Mouse (Mus musculus): ENCODE data around the gene Mrps5. TPM values are rescaled to one million over a fixed set of nuclear protein-coding genes. Genes with fewer than 3 reads are reported as not detected.
A peak's percentile ranks its signal among the peaks of the same experiment; 100 is the strongest.

Gene Mrps5
- polyA plus RNA-seq, 1 experiment from 2014 or later = 141 TPM

DNA sequence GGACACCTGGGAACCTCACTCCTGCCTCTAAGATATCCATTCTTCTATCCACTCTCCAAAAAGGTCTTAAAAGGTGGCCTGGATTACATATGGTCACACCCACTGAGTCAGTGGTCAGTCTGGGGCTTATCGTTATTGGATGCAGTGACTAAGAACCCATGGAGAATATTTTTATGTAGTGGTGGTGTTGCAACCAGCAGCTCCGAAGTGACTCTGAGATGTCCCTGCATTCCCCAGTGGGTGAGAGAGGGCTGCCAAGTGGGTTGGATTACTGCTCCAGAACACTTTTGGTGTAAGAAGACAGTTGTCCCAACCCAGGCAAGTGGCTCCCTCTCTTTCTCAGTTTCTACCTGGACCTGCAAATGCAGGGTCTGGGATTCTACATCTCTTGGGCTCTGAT, 65.8 kb downstream of the Mrps5 start:
- Histone ChIP-seq H3K27me3 (peaks cover 54% of the 10 kb centered on the region), H3K4me2 (replicated peaks) (no peak overlapping the region), H3K4me1 (peaks cover 10% of the 10 kb centered on the region), H3K4me3 (no peak overlapping the region), H3K27ac (no peak overlapping the region), H3K9ac (no peak overlapping the region), H3K9me3 (replicated peaks) (no peaks in the 10 kb centered on the region), H3K36me3 (no peaks in the 10 kb centered on the region)
- ATAC-seq (ENCODE audit: low FRiP score) = no peak
- 85% methylated on average over 2 of the region's 2 CpGs for WGBS

GRCm38 (mm10) chr2:127654786-127655185, 67.8 kb downstream of the Mrps5 start:
- H3K9ac ChIP-seq = no peak overlapping the region
- no peak for ATAC-seq (ENCODE audit: low FRiP score)
- H3K27me3 ChIP-seq = peaks cover 57% of the 10 kb centered on the region
- no peaks in the 10 kb centered on the region for H3K9me3 ChIP-seq (replicated peaks)
- WGBS = 51% methylated on average over 3 of the region's 3 CpGs
- no peak overlapping the region for H3K4me2 ChIP-seq (replicated peaks)
- H3K4me1 ChIP-seq = peaks cover 10% of the 10 kb centered on the region
- H3K27ac ChIP-seq = no peak overlapping the region
- H3K4me3 ChIP-seq = no peak overlapping the region
- H3K36me3 ChIP-seq = no peaks in the 10 kb centered on the region

DNA sequence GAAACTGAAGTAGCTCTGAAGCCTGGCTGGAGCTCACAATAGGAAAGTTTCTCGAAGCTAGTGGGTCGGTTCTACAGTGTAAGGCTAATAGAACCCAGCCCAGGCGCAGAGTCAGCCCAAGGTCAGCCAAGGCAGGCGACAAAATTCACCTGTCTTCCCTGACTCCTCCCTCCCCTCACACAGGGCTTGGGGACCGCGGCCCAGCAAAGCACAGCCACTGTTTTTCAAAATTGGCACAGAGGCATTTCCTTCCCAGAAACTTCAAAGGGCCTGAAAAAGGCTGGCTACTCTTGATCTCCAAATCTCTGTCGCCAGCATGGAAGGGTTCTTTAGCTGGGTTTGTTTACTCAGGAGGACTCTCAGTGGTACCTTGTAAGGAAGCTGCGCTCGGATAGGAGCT, 68.4 kb downstream of the Mrps5 start:
- H3K4me1 ChIP-seq = peaks cover 10% of the 10 kb centered on the region
- no peak for ATAC-seq (ENCODE audit: low FRiP score)
- no peak overlapping the region for H3K27ac ChIP-seq
- no peaks in the 10 kb centered on the region for H3K36me3 ChIP-seq
- H3K4me3 ChIP-seq = no peak overlapping the region; the same call in 1 of the 2 replicates
- 4% methylated on average over 9 of the region's 9 CpGs for WGBS
- H3K4me2 ChIP-seq (replicated peaks) = peak overlapping the region; percentile 85
- H3K9me3 ChIP-seq (replicated peaks) = no peaks in the 10 kb centered on the region
- H3K27me3 ChIP-seq = peaks cover 61% of the 10 kb centered on the region
- H3K9ac ChIP-seq = no peak overlapping the region

DNA sequence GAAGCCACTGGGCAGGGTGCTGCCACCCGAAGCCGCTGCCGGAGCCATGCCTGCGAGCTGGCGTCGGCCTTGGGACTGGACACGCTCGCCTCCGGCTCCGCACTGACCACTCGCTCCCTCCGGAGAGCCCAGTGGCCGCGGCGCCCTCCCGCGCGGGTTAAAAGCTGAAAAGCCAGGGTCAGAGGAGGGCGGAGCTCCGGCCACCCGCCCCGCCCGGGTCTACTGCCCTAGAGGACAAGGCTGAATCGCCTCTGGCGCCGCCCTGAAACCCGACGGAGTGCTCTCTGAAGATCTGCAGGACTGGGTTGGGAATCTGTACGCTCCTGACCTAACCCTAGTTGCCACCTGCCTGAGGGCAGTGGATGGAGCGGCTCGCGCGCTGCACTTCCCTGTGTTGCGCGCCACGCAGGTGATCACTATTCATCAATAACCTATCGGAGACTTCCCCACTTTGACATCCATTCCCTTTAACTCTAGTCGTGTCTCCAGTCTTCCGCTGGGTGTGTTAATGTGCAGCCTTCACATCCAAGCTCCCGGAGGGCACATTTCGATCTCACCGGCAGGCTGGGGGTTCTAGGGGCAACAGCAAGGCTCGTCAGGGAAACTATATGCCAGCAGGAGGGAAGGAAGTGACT, 69.2 kb downstream of the Mrps5 start, which contains the start of gene Mal:
Gene Mal, minus strand, starts transcription at position 610 of the 635 bp plus-strand sequence.
- no peak for ATAC-seq (ENCODE audit: low FRiP score)
- H3K4me2 ChIP-seq (replicated peaks) = peak within 1 kb of the TSS; percentile 85
- H3K27ac ChIP-seq = no peak within 1 kb of the TSS
- no peaks in the 10 kb centered on the region for H3K36me3 ChIP-seq
- peak within 1 kb of the TSS; percentile 45 for H3K4me3 ChIP-seq
- peaks cover 62% of the 10 kb centered on the region for H3K27me3 ChIP-seq
- H3K9me3 ChIP-seq (replicated peaks) = no peaks in the 10 kb centered on the region
- 1% methylated on average over 42 of the region's 43 CpGs for WGBS
- peaks cover 10% of the 10 kb centered on the region for H3K4me1 ChIP-seq
- H3K9ac ChIP-seq = peak within 1 kb of the TSS; percentile 50; the same call in 1 of the 2 replicates

Other genes starting within 250 kb of the Mrps5 start
- gene Astl, start 248.6 kb upstream of the Mrps5 start, polyA plus RNA-seq (2016; fragmentation: Nextera tagmentation; extraction: Ambion mirVana) = not detected in 2 replicates
- gene Adra2b, start 224.0 kb upstream of the Mrps5 start, polyA plus RNA-seq (2016; fragmentation: Nextera tagmentation; extraction: Ambion mirVana) = 2.4 and 2.6 TPM in 2 replicates
- 0.12 and 0.15 TPM in 2 replicates for gene Gpat2, start 162.0 kb upstream of the Mrps5 start, polyA plus RNA-seq (2016; fragmentation: Nextera tagmentation; extraction: Ambion mirVana)
- 29.4 and 30.8 TPM in 2 replicates for gene Fahd2a, start 142.7 kb upstream of the Mrps5 start, polyA plus RNA-seq (2016; fragmentation: Nextera tagmentation; extraction: Ambion mirVana)
- gene Kcnip3, start 65.1 kb upstream of the Mrps5 start, polyA plus RNA-seq (2016; fragmentation: Nextera tagmentation; extraction: Ambion mirVana) = 1.4 and 3.5 TPM in 2 replicates
- gene Prom2, start 45.8 kb upstream of the Mrps5 start, polyA plus RNA-seq (2016; fragmentation: Nextera tagmentation; extraction: Ambion mirVana) = 0.42 and 0.77 TPM in 2 replicates
- gene Zfp661, start 128 bp upstream of the Mrps5 start, polyA plus RNA-seq (2016; fragmentation: Nextera tagmentation; extraction: Ambion mirVana) = 8.0 and 8.4 TPM in 2 replicates
- 0.72 and 0.99 TPM in 2 replicates for gene Mal, start 69.5 kb downstream of the Mrps5 start, polyA plus RNA-seq (2016; fragmentation: Nextera tagmentation; extraction: Ambion mirVana)
- gene Mall, start 142.7 kb downstream of the Mrps5 start, polyA plus RNA-seq (2016; fragmentation: Nextera tagmentation; extraction: Ambion mirVana) = 1.1 and 1.5 TPM in 2 replicates
- gene Nphp1, start 201.7 kb downstream of the Mrps5 start, polyA plus RNA-seq (2016; fragmentation: Nextera tagmentation; extraction: Ambion mirVana) = 29.2 and 29.3 TPM in 2 replicates
- 24.1 and 28.3 TPM in 2 replicates for gene Mtln, start 205.3 kb downstream of the Mrps5 start, polyA plus RNA-seq (2016; fragmentation: Nextera tagmentation; extraction: Ambion mirVana)
- 50.6 and 52.7 TPM in 2 replicates for gene Bub1, start 244.6 kb downstream of the Mrps5 start, polyA plus RNA-seq (2016; fragmentation: Nextera tagmentation; extraction: Ambion mirVana)